Mouse (Mus musculus) C2C12 (cell line): ENCODE measurements around the gene Isyna1.
A peak's percentile ranks its signal among the peaks of the same experiment; 100 is the strongest.

Experiments
- CTCF ChIP-seq: IDR thresholded peaks from one replicate; pipeline ENCODE4 v1.5.1; 2011; ENCODE audit not compliant: control insufficient read depth, insufficient read depth, insufficient read length
- MYOD1 ChIP-seq: IDR thresholded peaks from one replicate; pipeline ENCODE4 v1.6.1; 2011; ENCODE audit warnings: low read depth; ENCODE audit not compliant: control insufficient read depth, insufficient read length
- MYOG ChIP-seq: IDR thresholded peaks from one replicate; pipeline ENCODE4 v1.6.1; 2011; ENCODE audit not compliant: control insufficient read depth, insufficient read length; ENCODE audit errors: extremely low read depth
- USF1 ChIP-seq: IDR thresholded peaks from one replicate; pipeline ENCODE4 v1.6.1; 2011; ENCODE audit warnings: low read depth, mild to moderate bottlenecking, control low read depth, moderate library complexity

- TF ChIP-seq CTCF: no peak
- peak; percentile 47 for TF ChIP-seq USF1
- TF ChIP-seq MYOD1: no peak
- no peak for TF ChIP-seq MYOG
Measured at GRCm38 (mm10) chr8:70609849-70610795, 15.9 kb downstream of the Isyna1 start.
